Mouse (Mus musculus) thymus, postnatal 36 days (tissue): ENCODE data around the gene Sde2.

ENCODE experiments used
- DNase-seq, 2 experiments: peaks; one replicate each; pipeline ENCODE4 v3.0.0; 2022; ENCODE audit warnings: mixed read lengths in 2 of 2

Sde2 gene

GRCm38 (mm10) chr1:180850316-180851270 lies at the start of gene Sde2:
Sde2 (plus strand) TSS chr1:180851127.
- DNase-seq = peak; percentile 100

GRCm38 (mm10) chr1:180801466-180801994 lies 49.4 kb upstream of the Sde2 start:
- no peak for DNase-seq

DNA sequence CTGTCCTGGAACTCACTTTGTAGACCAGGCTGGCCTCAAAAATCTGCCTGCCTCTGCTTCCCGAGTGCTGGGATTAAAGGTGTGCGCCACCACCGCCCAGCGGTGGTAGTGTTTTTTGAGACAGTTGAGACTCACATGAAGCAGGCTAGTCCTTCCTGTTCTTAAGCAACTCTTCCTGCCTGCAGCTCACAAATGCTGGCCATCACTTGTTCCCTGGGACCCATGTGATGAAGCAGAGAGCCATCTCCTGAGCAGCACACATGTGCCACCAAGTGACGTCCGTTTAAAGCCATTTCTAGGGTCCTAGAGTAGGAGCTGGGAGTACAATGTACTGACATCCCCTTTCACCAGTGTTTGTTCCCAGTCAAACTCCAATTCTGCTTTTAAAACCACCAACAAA lies 47.0 kb upstream of the Sde2 start:
- no peak for DNase-seq

DNA sequence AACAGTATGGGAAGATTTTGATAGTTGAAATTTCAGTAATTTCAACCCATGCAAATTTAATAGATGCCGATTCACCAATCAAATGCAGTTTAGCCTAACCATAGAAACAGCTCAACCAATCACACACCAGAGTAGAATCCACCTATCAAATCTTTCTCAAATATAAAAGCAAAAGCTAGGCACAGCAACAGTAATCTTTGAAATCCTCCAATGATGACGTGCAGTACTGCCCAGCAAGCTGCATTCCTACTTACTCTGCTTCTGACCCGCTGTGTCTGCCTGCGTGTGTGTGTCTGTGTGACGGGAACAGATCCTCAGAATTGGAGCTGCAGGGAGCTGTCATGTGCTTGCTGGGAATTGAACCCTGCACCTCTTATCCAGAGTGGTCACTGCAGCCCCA lies 42.1 kb upstream of the Sde2 start:
- no peak for DNase-seq

DNA sequence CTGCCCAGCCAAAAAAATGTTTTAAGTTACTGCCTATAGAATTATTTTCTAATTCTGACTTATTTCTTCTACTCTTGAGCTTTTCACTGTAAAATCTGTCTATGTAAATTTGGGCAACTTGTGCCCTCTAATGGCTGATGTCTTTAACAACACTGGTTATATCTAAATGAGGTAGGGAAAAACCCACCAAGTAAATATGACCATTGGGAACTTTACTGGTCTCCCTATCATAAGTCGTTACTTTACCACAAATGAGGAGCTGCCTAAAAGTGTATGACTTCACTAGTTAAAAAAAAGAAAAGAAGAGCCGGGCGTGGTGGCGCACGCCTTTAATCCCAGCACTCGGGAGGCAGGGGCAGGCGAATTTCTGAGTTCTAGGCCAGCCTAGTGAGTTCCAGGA lies 40.0 kb upstream of the Sde2 start:
- no peak for DNase-seq

DNA sequence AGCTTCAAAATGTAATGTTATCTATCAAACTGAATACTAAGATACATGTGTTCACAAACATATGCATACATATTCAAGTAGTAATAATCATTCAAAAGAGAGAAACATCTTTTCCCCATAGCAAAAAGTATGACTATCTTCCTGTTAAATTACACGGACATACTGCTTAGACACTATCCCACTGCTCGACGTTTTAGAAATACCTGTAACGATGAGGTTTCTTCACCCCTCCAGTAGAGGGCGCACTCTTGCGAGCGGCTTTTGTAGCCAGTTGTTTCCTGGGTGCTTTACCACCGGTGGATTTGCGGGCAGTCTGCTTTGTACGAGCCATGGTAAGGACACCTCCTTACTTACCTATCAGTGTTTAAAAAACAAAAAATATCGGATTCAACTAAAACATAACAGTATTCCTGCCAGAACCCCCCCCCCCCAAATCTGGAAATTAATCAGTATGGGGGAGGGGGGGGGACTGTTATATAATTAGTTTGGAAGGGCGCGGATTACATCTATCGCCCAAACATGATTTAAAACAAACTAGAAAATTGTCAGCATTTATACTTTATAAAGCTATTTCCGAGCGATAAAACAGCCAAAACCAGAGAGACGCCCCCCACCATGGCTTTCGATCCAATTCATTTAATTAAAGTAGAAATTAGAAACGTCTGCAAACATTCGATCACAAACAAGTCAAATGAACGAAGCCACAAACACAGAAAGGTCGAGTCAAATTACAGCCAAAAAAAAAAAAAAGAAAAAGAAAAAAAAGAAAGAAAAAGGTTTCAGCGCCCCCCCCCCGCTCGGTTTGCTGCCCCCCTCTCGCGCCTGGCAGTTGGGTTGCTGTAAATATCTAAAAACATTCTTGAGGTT lies 39.1 kb upstream of the Sde2 start:
- DNase-seq = peak; percentile 35 to 43

GRCm38 (mm10) chr1:180812463-180813408 lies 38.2 kb upstream of the Sde2 start:
- DNase-seq = peak; percentile 56 to 63

DNA sequence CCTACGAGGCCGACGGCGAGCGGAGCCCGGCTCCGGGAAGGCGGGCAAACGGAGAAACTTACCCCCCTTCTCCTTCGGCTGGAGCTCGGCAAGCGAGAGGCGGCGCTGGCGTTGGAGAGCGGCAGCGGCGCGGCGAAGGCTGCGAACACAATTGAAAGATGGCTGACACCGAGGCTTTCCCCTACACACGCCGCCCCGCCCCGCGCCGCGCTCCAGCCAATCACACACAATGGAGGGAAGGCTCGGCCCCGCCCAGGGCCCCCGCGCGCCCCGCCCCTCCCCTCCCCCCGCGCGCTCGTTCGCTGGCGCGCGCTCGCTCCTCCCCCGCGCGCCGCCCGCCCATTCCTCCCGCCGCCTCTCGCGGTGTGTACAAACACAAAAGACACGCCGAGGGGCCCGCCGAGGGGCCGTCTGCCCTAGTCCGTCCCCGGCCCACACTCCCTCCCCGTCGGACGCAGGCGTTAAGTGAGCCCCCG lies 37.5 kb upstream of the Sde2 start:
- DNase-seq = peak; percentile 95

GRCm38 (mm10) chr1:180813885-180814740 lies 36.8 kb upstream of the Sde2 start, which contains the start of gene H3f3a:
H3f3a (minus strand) TSS chr1:180813943.
- DNase-seq = peak; percentile 87 to 88

- no peak for DNase-seq
These were observed 35.4 kb upstream of the Sde2 start for GRCm38 (mm10) chr1:180815371-180816024.

DNA sequence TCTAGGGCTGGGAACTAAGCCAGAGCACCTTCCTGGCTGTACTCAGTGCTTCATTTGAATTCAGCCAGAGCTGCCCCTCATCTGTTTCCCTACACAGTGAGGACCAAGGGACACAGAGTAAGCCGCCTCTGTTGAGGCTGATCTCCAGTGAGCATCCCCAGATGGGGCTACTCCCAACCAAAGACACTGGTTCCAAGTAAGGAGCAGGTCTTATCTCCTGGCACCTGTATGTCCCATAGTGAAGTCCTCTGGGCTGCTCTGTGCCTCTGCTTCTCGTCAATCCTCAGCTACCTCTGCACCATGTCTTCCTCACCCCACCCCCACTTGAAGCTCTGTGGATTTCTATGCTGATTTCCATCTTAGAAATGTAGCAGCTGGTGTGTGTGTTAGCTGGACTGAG lies 32.9 kb upstream of the Sde2 start:
- DNase-seq = no peak

DNA sequence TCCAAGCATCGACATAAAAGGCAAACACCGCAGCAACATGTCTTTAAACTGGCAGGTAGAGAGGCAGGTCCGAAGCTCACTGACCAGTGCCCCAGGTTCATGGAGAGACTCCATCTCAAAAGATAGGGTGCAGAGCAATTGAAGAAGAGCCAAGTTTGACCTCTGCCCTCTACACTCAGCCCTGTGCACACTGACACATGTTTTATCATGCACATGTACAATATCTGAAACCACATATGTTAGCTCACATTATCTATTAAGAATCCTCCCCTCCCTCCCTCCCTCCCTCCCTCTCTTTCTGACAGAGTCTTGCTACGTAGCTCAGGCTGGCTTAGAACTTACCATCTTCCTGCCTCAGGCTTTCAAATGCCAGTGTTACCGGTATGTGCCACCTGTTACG lies 29.8 kb upstream of the Sde2 start:
- no peak for DNase-seq

- no peak for DNase-seq
These were observed 28.7 kb upstream of the Sde2 start for GRCm38 (mm10) chr1:180822276-180822675.

GRCm38 (mm10) chr1:180823716-180824115 lies 27.2 kb upstream of the Sde2 start:
- DNase-seq = no peak

- peak; percentile 51 to 64 for DNase-seq
These were observed 26.2 kb upstream of the Sde2 start for GRCm38 (mm10) chr1:180824721-180825120.

DNA sequence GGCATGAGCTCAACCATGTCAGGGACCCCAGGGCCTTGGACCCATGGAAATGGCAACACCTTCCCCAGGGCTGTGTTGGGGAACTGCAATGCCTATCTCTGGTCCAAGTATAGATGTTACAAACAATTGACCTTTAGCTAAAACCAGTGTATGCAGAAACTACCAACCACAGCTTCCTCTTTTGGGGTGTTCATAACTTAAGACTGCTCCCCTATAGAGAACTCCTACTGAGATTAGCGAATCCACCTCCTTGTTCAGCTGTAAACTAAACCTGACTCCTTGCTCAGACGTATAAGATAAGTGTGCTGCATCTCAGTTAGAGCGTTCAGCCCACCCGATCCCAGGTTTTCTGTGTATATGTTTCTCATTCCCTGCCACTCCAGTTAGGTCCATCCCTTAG lies 24.3 kb upstream of the Sde2 start:
- DNase-seq = no peak

GRCm38 (mm10) chr1:180829775-180830174 lies 21.2 kb upstream of the Sde2 start:
- DNase-seq = peak in 1 of 2 experiments; percentile 32

- DNase-seq = no peak
These were observed 20.8 kb upstream of the Sde2 start for GRCm38 (mm10) chr1:180830175-180830574.

GRCm38 (mm10) chr1:180830588-180831346 lies 20.2 kb upstream of the Sde2 start:
- DNase-seq = no peak
